ENCODE assay signal across 26 mouse cellular contexts in the genomic region with DNA sequence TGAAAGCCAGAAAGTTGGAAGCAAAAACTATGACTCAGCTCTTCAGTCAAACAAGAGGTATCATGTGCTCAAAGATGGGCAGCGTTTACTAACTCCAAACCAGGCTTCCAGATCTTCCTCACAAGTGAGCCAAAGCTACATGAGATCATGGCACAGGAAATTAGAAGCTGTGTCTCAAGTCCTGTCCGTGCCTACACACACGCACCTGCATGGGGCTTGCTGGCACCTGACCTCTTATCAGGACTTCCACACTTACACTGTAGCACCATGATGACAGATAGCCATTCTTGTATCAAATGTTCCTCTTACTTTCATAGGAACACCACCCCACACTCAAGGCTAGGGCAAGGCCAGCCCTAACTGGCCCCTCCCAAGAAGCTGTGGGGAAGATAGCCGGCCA. TPM values are rescaled to one million over a fixed set of nuclear protein-coding genes. Genes with fewer than 3 reads are reported as not detected.
DNase-seq lines count a peak whose midpoint lies in the region; ATAC-seq and TF ChIP-seq lines count a peak whose summit lies in the region.
"Had no signal": no experiment of that assay in that cellular context is flagged by ENCODE, and none has a peak within 500 bp of the region (broad histone marks: within the 10 kb centered on the region; RNA-seq: fewer than 3 reads in every experiment).

No protein-coding gene starts in this region.

- H3K27ac ChIP-seq in intestine, embryonic 14.5 days (ENCODE audit: low read depth): no peak overlapping the region
- no peak overlapping the region for H3K27ac ChIP-seq in intestine, postnatal 0 days (ENCODE audit: low read depth, low read length)
- H3K27ac ChIP-seq: gastrocnemius, adult 2 months; heart, embryonic 15.5 days; hindbrain, embryonic 12.5 days; hindbrain, embryonic 15.5 days; intestine, embryonic 15.5 days had no signal

- no peak overlapping the region for H3K9ac ChIP-seq in intestine, embryonic 14.5 days (ENCODE audit: low read length)
- no peak overlapping the region for H3K9ac ChIP-seq in intestine, postnatal 0 days (ENCODE audit: low read depth, low read length)
- H3K9ac ChIP-seq: forebrain, postnatal 0 days; heart, embryonic 12.5 days; heart, embryonic 15.5 days; hindbrain, embryonic 12.5 days; hindbrain, embryonic 15.5 days; intestine, embryonic 15.5 days had no signal

- DNase-seq in heart, adult 11 months: peak; percentile 85
- no peak for DNase-seq in heart, adult 9 months (ENCODE audit: low spot score in 2 of 2)
- DNase-seq in intestine, embryonic 14.5 days (ENCODE audit: low spot score): peak; percentile 38
- DNase-seq in 3T3-L1 (ENCODE audit: low read depth, low spot score): peak; percentile 44
- DNase-seq in telencephalon, adult 2 months (ENCODE audit: low read depth, low spot score): peak; percentile 5
- DNase-seq in adrenal gland, postnatal 14 days: no peak
- DNase-seq: adrenal gland, adult 2 months; adrenal gland, postnatal 25 days; B cell, adult 2 months; cerebellum, adult 18-20 months; cerebellum, adult 9-10 months; cerebellum, postnatal 14 days; forebrain, postnatal 0 days; gastrocnemius, adult 2 months; gastrocnemius, postnatal 14 days; heart, adult 18-20 months; heart, postnatal 14 days had no signal

- H3K27me3 ChIP-seq in intestine, embryonic 14.5 days (replicated peaks; ENCODE audit: control insufficient read depth, insufficient read depth, low read length): no peaks in the 10 kb centered on the region
- H3K27me3 ChIP-seq in intestine, postnatal 0 days (replicated peaks; ENCODE audit: control insufficient read depth, insufficient read depth, low read length): no peaks in the 10 kb centered on the region
- H3K27me3 ChIP-seq: CH12.LX; heart, embryonic 12.5 days; heart, embryonic 15.5 days; hindbrain, embryonic 12.5 days; hindbrain, embryonic 15.5 days; intestine, embryonic 15.5 days had no signal

- WGBS in intestine, embryonic 14.5 days: 91% methylated on average over 4 of the region's 4 CpGs
- WGBS in intestine, postnatal 0 days: 83% methylated on average over 4 of the region's 4 CpGs

- H3K36me3 ChIP-seq in intestine, embryonic 14.5 days (ENCODE audit: control insufficient read depth, insufficient read depth, low read length): no peaks in the 10 kb centered on the region
- H3K36me3 ChIP-seq in intestine, postnatal 0 days (ENCODE audit: control insufficient read depth, insufficient read depth): no peaks in the 10 kb centered on the region
- H3K36me3 ChIP-seq: G1E; heart, embryonic 12.5 days; heart, embryonic 15.5 days; hindbrain, embryonic 12.5 days; hindbrain, embryonic 15.5 days; intestine, embryonic 15.5 days had no signal

- no peak overlapping the region for H3K4me2 ChIP-seq in intestine, embryonic 14.5 days (ENCODE audit: low read length)
- H3K4me2 ChIP-seq in intestine, postnatal 0 days (replicated peaks; ENCODE audit: low read depth): no peak overlapping the region
- H3K4me2 ChIP-seq: heart, embryonic 12.5 days; heart, embryonic 15.5 days; hindbrain, embryonic 12.5 days; hindbrain, embryonic 15.5 days; intestine, embryonic 15.5 days had no signal

- TF ChIP-seq CTCF in intestine, postnatal 0 days (IDR thresholded peaks at IDR 0.05; ENCODE audit: low read depth): no peak

- no peaks in the 10 kb centered on the region for H3K9me3 ChIP-seq in intestine, embryonic 14.5 days (ENCODE audit: control insufficient read depth, low read length)
- H3K9me3 ChIP-seq in intestine, postnatal 0 days (ENCODE audit: control insufficient read depth): no peaks in the 10 kb centered on the region
- H3K9me3 ChIP-seq: G1E; heart, embryonic 12.5 days; heart, embryonic 15.5 days; hindbrain, embryonic 12.5 days; hindbrain, embryonic 15.5 days; intestine, embryonic 15.5 days had no signal

- peaks cover 15% of the 10 kb centered on the region for H3K4me1 ChIP-seq in intestine, embryonic 14.5 days (replicated peaks; ENCODE audit: control insufficient read depth, insufficient read depth, low read length)
- H3K4me1 ChIP-seq in intestine, postnatal 0 days (replicated peaks; ENCODE audit: control insufficient read depth, insufficient read depth, low read length): no peaks in the 10 kb centered on the region
- H3K4me1 ChIP-seq: heart, embryonic 15.5 days; hindbrain, embryonic 12.5 days; hindbrain, embryonic 15.5 days had no signal

- H3K4me3 ChIP-seq in intestine, embryonic 14.5 days (ENCODE audit: low read depth, low read length): no peak overlapping the region
- H3K4me3 ChIP-seq in intestine, postnatal 0 days (ENCODE audit: low read depth, low read length): no peak overlapping the region
- H3K4me3 ChIP-seq: gastrocnemius, adult 2 months; heart, embryonic 12.5 days; heart, embryonic 15.5 days; hindbrain, embryonic 12.5 days; hindbrain, embryonic 15.5 days; intestine, embryonic 15.5 days had no signal

- no peak for ATAC-seq in intestine, embryonic 14.5 days (replicated peaks; ENCODE audit: low FRiP score, low TSS enrichment, low read depth)
- ATAC-seq in intestine, postnatal 0 days: no peak
- ATAC-seq: forebrain, embryonic 14.5 days; forebrain, postnatal 0 days; intestine, embryonic 15.5 days had no signal

RNA-seq across cellular contexts. Expression of a gene that starts 12.0 kb away (rescaled TPM):
- polyA plus RNA-seq in intestine, embryonic 14.5 days (2014; fragmentation: Nextera tagmentation; extraction: Ambion mirVana): 55.6 and 59.1 TPM in 2 replicates
- 20.5 and 20.9 TPM in 2 replicates for polyA plus RNA-seq in intestine, postnatal 0 days (2015; fragmentation: Nextera tagmentation; extraction: Ambion mirVana)
- 6.4 and 10.5 TPM in 2 replicates for total RNA-seq in adrenal gland, postnatal 14 days (2021)
- polyA plus RNA-seq: G1E had no signal

Comparison
In these comparisons a context has a peak if more than half of its experiments do, and no peak if none do; other contexts are left out.
1. DNase-seq: peak in heart, adult 11 months (single experiment), intestine, embryonic 14.5 days (single experiment), 3T3-L1 (single experiment) and telencephalon, adult 2 months (single experiment); none in heart, adult 9 months (0 of 2) and adrenal gland, postnatal 14 days (single experiment).